Mouse (Mus musculus): ENCODE data around the gene Arhgap35. TPM values are rescaled to one million over a fixed set of nuclear protein-coding genes. Genes with fewer than 3 reads are reported as not detected.

The Arhgap35 gene
- total RNA-seq, 2 experiments from 2014 or later = 125 to 127 TPM

DNA sequence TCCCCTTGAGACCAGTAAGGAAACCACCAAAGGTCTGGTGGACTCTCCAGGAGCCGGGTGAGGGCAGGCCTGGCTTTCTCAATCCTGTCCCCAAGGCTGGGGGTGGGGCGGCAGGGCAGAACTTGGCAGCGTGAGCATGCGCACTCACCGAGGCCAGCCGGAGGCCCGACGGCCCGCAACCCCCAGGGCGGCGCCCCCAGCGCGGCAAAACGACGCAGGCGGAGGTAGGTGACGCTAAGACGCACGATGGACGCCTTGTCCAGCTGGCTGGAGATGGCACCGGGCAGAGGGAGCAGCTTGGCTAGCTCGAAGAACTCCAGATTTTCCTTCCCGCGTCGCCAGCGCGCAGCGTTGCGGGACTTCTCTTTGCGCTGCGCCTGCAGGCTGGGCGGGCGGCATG, 140.3 kb downstream of the Arhgap35 start:
- DNase-seq (ENCODE audit: extremely low spot score in 1 of 2, low spot score in 1 of 2) = no peak

DNA sequence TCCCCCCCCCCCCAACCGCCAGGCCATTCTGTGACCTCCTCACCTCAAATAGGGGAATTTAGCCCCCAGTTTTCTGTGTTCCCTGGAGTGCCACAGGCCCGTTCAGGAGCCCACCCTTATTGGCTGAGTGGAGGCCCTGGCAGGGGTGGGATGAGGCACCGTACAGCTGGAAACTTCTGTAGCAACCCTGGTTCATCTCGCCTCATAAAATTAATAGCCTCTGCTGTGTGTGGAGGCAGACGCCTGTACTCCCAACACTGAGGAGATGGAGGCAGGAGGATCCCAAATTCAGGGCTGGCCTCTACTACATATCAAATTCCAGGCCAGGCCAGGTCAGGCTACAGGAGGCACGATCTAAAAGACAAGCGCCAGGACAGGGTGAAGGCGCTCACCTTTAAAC, 140.9 kb downstream of the Arhgap35 start:
- DNase-seq (ENCODE audit: extremely low spot score in 1 of 2, low spot score in 1 of 2) = no peak

DNA sequence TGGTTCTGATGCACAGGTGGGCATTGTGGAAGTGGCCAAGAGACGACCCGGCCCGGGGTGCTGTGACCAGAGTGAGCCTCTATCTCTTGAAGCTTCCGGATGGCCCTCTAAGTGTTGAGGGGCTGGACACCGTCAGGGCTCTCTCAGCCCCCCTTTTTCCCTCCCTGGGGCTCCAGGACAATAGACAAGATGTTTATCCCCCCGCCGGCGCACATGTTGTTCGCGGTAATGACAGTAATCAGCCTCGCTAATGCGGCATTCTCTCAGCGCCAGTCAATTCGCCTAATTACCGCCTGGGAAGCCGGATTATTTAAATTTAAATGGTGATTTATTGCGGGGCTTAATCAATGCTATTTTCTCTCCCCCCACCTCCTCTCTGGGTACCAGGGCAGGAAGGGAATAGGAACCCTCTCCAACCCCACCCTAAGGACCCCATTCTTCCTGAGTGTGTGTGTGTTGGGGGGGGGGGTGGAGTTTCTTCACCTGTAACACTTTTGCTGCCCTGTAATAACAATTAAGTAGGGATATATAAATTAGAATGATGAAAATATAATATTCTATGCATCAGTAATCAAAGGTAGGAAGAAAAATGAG, 142.6 kb downstream of the Arhgap35 start:
- DNase-seq (ENCODE audit: extremely low spot score in 1 of 2, low spot score in 1 of 2) = no peak

GRCm38 (mm10) chr7:16471549-16471948, 143.2 kb downstream of the Arhgap35 start:
- no peak for DNase-seq (ENCODE audit: extremely low spot score in 1 of 2, low spot score in 1 of 2)

DNA sequence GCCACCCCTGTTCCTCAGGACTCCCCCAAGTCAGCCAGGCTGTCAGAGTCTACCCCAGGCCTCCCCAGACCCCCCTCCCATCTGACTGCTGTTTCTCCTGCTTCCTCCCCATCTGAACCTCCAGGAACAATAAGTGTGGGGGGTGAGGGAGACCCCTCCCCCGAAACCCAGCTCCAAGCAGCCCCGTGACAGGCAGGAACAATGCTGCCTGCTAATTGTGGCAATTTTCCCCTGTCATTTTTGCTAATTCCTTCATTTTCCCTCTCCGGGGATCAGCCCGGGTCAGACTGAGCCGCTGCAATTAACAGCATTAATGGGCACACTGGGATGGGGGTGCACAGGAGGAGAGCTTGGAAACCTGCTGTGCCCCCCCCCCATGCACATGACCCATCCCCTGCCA, 146.7 kb downstream of the Arhgap35 start:
- DNase-seq (ENCODE audit: extremely low spot score in 1 of 2, low spot score in 1 of 2) = no peak

GRCm38 (mm10) chr7:16466565-16466964, 148.2 kb downstream of the Arhgap35 start:
- DNase-seq (ENCODE audit: extremely low spot score in 1 of 2, low spot score in 1 of 2) = no peak

GRCm38 (mm10) chr7:16465568-16465967, 149.2 kb downstream of the Arhgap35 start:
- no peak for DNase-seq (ENCODE audit: extremely low spot score in 1 of 2, low spot score in 1 of 2)

DNA sequence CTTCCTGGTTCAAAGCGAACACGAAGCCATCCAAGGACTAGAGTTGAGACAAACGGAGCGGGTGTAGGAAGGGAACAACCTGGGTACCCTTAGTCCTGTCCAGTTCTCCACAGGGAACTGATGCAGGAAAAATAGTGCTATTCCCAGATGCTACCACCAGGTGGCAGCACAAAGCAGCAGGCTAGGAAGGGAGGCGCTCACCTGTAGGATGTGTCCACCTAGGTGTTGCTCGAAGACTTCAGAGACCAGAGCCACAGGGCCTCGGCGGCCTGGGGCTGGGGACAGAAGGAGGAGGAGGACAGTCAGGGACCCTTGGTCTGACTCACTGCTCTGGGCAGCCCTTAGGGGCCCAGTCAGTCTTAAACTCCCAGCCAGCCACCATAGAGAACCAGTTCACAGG, 149.6 kb downstream of the Arhgap35 start:
- peak; percentile 65 to 85 for DNase-seq (ENCODE audit: extremely low spot score in 1 of 2, low spot score in 1 of 2)

GRCm38 (mm10) chr7:16463214-16463613, 151.6 kb downstream of the Arhgap35 start:
- DNase-seq (ENCODE audit: extremely low spot score in 1 of 2, low spot score in 1 of 2) = peak; percentile 74 to 92

DNA sequence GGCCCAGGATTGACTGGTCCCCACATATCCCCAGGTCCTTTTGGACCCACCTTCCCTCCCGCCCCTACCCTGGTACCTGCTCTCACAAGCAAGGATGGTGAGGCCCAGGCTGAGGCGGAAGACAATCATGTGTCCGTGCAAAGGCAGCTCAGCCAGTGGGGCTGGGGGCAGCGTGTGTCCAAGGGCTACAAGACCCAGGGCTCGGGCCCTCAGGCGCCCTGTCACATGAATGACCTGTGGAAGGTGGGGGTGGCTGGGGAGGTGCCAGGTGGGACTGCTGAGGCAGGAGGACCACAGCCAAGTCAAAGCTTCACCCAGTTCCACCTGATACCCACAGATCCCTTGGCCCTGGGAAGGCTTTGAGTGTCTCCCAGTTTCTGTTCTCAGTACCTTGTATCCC, 153.1 kb downstream of the Arhgap35 start:
- no peak for DNase-seq (ENCODE audit: extremely low spot score in 1 of 2, low spot score in 1 of 2)

- no peak for DNase-seq (ENCODE audit: extremely low spot score in 1 of 2, low spot score in 1 of 2)
Observed at GRCm38 (mm10) chr7:16461151-16461550, 153.6 kb downstream of the Arhgap35 start.

GRCm38 (mm10) chr7:16460566-16460965, 154.2 kb downstream of the Arhgap35 start:
- no peak for DNase-seq (ENCODE audit: extremely low spot score in 1 of 2, low spot score in 1 of 2)

GRCm38 (mm10) chr7:16456289-16456688, 158.5 kb downstream of the Arhgap35 start:
- DNase-seq (ENCODE audit: extremely low spot score in 1 of 2, low spot score in 1 of 2) = no peak

DNA sequence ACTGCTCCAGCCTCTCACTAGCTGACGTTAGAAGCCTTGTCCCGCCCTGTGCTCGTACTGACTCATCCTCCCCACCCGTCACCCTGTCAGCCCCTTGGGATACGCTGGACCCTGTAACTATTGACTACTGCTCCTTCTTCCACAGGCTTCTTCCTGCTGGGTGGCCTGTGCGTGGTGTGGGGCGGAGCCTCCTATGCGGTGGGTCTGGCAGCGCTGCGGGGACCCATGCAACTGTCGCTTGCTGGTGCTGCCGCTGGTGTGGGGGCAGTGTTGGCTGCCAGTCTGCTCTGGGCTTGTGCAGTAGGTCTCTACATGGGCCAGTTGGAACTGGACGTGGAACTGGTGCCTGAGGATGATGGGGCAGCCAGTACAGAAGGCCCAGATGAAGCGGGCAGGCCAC, 159.8 kb downstream of the Arhgap35 start:
- DNase-seq (ENCODE audit: extremely low spot score in 1 of 2, low spot score in 1 of 2) = no peak

DNA sequence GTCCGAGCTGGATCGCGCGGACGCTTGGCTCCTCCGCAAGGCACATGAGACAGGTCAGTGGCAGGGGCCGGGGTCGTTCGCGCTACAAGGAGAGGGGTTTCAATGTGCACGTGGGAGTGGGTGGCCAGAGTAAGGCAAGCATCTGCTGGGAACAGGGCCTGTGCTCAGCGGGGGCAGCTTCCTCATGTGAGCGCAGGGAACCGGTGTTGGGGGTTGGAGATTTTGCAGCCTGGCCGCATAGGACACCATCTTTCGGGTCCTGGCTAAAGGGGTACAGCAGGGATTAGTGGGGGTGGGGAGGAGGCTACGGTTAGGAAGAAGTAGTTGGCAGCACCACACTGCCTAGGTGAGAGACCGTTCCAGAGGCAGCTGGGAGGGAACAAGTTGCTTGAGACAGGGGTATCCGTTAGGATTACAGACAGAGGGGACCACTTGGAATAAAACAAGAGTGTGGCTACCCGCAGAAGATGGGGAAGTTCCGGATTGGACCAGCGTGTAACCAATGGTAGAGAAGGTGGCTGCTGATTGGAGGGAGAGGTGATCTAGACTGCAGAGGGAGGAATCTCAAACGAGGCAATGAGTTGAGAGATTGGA, 161.6 kb downstream of the Arhgap35 start:
- DNase-seq (ENCODE audit: extremely low spot score in 1 of 2, low spot score in 1 of 2) = peak; percentile 33 to 34

DNA sequence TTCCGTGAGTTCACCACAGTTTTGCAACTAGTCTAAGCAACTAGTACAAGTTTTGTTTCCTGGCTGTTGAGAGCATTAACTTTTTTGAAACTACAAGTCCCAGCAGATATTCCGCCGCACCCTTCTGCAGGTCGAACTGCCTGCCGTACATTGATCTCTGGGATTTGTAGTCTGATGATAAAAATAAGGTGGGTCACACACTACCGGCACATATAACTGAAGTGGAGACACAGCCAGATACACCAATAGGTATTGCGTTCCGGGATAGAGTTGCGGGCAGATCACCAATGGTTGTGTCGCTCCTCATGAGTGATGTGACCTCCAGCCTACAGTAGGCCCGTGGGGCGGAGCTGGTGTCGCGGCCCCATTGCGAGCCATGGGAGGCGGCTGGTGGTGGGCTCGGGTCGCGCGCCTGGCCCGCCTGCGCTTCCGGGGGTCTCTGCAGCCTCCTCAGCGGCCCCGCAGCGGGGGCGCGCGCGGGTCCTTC, 162.2 kb downstream of the Arhgap35 start, which contains the start of gene Tmem160:
Gene Tmem160, plus strand, starts transcription at position 193 of the 487 bp plus-strand sequence.
- DNase-seq (ENCODE audit: extremely low spot score in 1 of 2, low spot score in 1 of 2) = peak; percentile 62 to 67

GRCm38 (mm10) chr7:16451656-16452055, 163.1 kb downstream of the Arhgap35 start:
- DNase-seq (ENCODE audit: extremely low spot score in 1 of 2, low spot score in 1 of 2) = no peak

Other genes starting within 250 kb of the Arhgap35 start
- gene Sae1, start 227.2 kb downstream of the Arhgap35 start, total RNA-seq (2021) = 100 to 1,000 TPM in 1 of 2 experiments, 10 to 100 TPM in 1; 90.9 to 105 TPM
- gene Zc3h4, start 214.1 kb downstream of the Arhgap35 start, total RNA-seq (2021) = 10 to 100 TPM; 54.0 to 59.3 TPM
- gene Tmem160, start 162.2 kb downstream of the Arhgap35 start, total RNA-seq (2021) = 10 to 100 TPM; 62.5 to 81.2 TPM
- gene Npas1, start 137.3 kb downstream of the Arhgap35 start, total RNA-seq (2021) = 10 to 100 TPM; 18.8 to 19.8 TPM
- gene Ceacam15, start 60.7 kb upstream of the Arhgap35 start, total RNA-seq (2021) = not detected
- not detected for gene Ceacam9, start 106.9 kb upstream of the Arhgap35 start, total RNA-seq (2021)
- 100 to 1,000 TPM; 278 to 315 TPM for gene Ap2s1, start 123.4 kb upstream of the Arhgap35 start, total RNA-seq (2021)
- gene Slc1a5, start 166.3 kb upstream of the Arhgap35 start, total RNA-seq (2021) = 1 to 10 TPM; 2.4 to 3.5 TPM
- gene Strn4, start 200.9 kb upstream of the Arhgap35 start, total RNA-seq (2021) = 100 to 1,000 TPM; 322 to 327 TPM
- 10 to 100 TPM; 46.7 to 47.7 TPM for gene Fkrp, start 201.7 kb upstream of the Arhgap35 start, total RNA-seq (2021)
- gene Prkd2, start 227.9 kb upstream of the Arhgap35 start, total RNA-seq (2021) = 1 to 10 TPM; 5.2 to 6.9 TPM

Measured in layer of hippocampus, postnatal 25 days (tissue).